Mouse (Mus musculus) mouse embryonic stem cell (cell line): ENCODE measurements around the gene Gm20662.

Source experiments
- in situ Hi-C, 2 experiments: fragments of 300-500 bp; cut with MboI; formaldehyde crosslinking; loops; 1 replicate in 1 of 2; 3 replicates in 1 of 2; pipeline ENCODE4 v1.14.3; 2019 to 2020; ENCODE audit warnings: low sequenced_read_pairs in 2 of 2, low pct_unique_long_range_greater_than_20kb in 1 of 2, mixed read lengths in 1 of 2; ENCODE audit not compliant: unreplicated experiment in 1 of 2

Gm20662 gene

GRCm38 (mm10) chr9:107996049-107996448 lies at the start of gene Gm20662:
TSS of gene Gm20662 (plus strand) at chr9:107996349.
- in situ Hi-C loops: no loop called here

DNA sequence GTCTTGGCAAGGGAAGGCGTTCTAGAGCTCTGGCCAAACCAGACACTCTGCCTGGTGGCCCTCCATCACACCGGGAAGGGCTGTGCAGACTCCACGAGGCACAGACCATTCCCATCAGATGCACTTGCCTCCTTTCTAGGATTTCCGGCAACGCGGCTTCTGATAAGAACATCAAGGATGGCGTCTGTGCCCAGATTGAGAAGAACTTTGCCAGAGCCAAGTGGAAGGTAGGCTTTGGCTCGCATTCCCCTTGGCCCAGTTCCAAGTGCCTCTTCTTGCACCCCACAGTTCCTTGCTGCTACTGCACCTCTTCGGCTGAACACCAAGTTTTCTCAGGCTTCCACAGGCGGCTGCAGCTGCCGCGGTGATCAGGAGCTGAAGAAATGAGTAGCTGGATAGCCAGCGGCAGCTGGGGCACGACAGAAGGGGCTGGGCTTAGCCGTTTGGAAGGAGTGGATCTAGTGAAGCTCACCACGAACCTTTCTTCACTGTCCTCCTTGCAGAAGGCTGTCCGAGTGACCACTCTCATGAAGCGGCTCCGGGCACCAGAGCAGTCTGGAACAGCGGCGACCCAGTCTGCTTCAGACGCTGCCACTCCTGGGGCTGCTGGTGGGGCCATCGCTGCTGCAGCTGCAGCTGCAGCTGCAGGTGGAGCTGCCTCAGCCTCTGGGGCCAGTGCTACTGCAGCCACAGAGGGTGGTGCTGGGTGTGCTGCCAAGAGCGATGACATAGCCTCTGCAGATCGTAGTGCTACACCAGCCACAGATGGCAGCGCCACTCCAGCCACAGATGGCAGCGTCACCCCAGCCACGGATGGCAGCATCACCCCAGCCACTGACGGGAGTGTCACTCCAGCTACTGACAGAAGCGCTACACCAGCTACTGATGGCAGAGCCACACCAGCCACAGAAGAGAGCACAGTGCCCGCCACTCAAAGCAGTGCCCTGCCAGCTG lies 48.6 kb upstream of the Gm20662 start:
- in situ Hi-C loops: no loop called here

DNA sequence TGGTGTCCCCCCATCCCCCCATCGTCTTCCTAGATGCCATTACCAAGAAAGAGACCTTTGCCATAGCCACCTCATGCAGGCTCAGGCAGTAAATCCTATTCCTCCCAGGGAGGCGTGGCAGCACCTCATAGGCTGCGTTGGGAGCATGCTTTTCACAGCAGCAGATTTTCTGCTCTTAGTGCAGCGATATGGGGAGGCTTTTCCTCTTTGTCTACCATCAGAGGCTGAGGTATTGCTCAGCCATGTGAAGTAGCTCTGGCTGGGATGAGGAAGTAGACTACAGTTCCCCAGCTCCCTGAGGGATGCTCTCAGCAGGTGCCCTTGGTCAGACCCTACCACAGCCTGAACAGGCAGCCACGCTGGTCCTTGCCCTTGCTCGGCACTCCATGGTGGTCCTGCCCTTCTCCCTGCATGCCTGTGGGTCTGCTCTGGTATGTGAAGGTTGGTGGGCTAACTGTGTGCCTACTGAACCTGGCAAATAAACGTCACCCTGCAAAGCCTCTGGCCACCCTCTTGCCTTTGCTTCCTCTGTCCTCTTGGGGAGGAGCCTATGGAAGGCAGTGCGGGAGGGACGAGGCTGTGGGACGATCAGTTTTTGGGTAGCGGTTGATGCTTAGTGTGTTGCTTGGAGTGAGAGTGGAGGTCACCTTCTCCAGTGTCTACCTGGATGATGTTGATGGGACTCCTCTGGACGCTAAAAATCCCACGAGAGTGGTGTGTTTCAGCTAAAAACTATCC lies 46.8 kb upstream of the Gm20662 start:
- in situ Hi-C loops: no loop called here

GRCm38 (mm10) chr9:107949922-107950235 lies 46.3 kb upstream of the Gm20662 start, which contains the start of gene Traip:
TSS of gene Traip (plus strand) at chr9:107950136.
- in situ Hi-C loops: no loop called here

DNA sequence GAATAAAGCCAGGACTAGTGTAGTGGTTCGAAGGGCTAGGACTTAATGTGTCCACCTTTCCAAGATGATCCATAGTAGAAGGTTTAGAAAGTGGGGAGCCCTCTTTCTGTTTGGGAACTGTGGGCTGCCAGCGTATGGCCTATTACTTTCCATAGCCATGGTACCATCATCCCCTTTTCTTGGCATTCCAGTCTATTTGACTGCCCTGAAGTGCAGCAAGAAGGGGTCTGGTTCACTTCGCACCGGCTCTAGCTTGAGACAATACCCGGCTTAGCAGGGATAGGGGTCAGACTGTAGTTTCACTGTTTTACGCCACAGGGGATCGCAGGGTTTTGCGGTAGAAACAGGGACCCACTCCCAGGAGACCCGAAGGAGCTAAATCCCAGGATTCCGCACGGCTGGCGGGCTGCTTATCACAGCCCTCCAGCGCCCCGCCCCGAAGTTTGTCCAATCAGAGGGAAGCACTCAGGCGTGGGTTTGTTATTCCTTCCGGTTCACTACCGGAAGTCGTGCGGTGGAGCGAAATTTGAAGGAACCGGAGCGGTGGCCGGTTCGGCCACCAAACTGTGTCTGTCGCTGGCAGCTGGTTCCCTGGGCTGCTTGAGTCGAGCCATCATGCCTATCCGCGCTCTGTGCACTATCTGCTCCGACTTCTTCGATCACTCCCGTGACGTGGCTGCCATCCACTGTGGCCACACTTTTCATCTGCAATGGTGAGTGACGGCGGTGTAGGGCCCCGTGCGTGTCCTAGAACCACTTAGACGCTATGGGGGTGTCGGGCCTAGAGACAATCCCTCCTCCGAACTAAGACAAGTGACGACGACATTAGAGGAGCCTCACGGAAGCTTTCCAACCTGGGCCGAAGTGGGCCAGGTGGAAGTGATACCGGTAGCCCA lies 45.4 kb upstream of the Gm20662 start:
- in situ Hi-C loops: no loop called here

DNA sequence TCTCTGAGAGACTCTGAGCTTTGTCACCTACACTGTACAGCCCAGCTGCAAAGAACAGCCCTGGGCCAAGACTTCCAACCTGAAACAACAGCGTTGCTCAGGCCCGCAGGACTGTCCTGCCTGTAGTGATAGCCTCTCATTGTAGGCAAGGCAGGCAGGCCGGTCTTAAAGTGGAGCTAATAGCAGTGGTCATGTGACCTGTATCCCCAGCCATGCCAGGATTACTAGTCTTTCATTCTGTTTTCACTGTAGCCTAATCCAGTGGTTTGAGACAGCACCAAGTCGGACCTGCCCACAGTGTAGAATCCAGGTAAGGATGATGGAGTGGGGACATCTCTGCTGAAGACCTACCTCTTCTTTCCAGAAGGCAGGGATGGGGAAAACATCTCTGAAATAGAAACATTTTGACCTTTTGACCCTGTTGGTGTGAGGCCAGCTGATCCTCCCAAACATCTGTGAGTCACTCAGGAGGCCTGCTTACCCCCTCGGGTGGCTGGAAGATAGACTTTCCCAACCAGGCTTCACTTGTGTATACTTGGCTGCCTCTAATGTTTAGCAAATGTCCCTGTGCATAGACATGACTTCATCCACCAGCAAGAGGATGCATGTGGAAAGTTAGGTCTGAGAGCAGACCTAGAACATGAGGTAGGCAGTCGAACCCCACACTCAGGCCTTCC lies 40.4 kb upstream of the Gm20662 start:
- in situ Hi-C loops: no loop called here

- in situ Hi-C loops: no loop called here
Observed at GRCm38 (mm10) chr9:107957141-107957540, 39.0 kb upstream of the Gm20662 start.

DNA sequence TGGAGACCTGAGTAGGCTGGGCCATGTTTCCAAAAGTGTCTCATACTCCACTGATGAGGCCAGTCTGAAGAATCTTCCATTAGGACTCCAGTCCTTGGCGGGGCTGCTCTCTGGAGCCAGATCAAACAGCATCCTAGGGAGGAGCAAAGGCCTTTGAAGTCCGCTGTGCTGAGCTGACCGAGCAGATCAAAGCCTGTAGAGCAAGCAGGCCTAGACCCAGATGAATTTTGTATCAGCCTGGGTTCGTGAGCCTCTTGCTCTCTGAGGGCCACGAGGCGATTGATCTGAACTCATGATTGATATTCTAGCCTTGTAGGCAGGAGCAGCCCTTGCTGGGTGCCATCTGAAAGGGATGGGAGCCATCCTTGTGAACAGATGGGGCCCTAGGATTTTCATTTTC lies 36.3 kb upstream of the Gm20662 start:
- in situ Hi-C loops: no loop called here

DNA sequence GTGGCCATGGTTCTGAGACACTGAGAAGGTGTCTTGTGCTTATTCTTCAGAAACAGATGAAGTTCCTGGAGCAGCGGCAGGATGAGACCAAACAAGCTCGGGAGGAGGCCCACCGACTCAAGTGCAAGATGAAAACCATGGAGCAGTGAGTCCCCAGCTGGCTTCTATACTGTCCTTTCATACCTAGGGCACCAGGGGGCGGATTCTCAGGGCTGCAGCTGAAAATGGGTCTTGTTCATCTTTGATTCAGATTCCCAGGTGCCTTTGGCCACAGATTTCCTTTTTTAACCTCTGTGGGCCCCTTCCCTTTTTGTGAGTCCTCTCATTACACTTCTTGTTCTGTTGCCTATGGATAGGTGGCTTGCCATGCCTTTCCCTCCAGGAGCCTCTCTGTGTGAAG lies 35.2 kb upstream of the Gm20662 start:
- in situ Hi-C loops: no loop called here

- in situ Hi-C loops: no loop called here
Observed at GRCm38 (mm10) chr9:107961351-107961762, 34.8 kb upstream of the Gm20662 start.

- in situ Hi-C loops: no loop called here
Observed at GRCm38 (mm10) chr9:107961881-107962280, 34.3 kb upstream of the Gm20662 start.

GRCm38 (mm10) chr9:107962916-107963315 lies 33.2 kb upstream of the Gm20662 start:
- in situ Hi-C loops: no loop called here

DNA sequence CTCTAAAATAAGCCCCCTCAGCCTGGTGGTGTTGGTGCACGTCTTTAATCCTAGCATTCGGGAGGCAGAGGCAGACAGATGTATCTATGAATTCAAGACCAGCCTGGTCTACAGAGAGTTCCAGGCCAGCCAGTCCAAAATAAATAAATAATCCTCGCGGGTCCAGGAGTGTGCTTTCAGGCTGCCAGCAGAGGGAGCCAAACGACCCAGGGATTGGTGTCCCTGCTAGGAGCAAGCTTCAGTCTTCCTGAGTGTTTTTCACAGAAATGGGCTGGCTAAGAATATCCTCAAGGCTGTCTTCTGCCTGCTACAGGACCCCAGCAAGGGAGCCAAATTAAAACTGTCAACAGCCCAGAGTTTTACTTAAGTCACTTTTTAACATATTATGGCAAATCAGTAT lies 32.4 kb upstream of the Gm20662 start:
- in situ Hi-C loops: no loop called here

- in situ Hi-C loops: no loop called here
Observed at GRCm38 (mm10) chr9:107964681-107965080, 31.5 kb upstream of the Gm20662 start.

- in situ Hi-C loops: no loop called here
Observed at GRCm38 (mm10) chr9:107966676-107967075, 29.5 kb upstream of the Gm20662 start.

DNA sequence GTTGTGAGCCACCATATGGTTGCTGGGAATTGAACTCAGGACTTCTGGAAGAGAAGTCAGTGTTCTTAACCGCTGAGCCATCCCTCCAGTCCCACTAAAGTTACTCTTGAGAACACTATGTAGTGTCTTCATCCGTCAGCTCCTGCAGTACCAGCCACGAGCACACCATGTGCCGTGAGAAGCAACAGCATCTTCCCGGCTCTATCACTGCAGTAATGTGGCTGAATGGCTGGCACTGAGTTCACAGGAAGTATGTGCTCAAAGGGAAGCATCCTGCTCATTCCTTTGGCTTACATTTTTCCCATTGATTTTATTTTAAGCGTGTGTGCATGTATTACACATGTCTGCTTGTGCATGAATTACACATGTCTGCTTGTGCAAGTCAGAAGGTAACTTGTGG lies 28.7 kb upstream of the Gm20662 start:
- in situ Hi-C loops: no loop called here

- in situ Hi-C loops: no loop called here
Observed at GRCm38 (mm10) chr9:107968531-107968930, 27.6 kb upstream of the Gm20662 start.

DNA sequence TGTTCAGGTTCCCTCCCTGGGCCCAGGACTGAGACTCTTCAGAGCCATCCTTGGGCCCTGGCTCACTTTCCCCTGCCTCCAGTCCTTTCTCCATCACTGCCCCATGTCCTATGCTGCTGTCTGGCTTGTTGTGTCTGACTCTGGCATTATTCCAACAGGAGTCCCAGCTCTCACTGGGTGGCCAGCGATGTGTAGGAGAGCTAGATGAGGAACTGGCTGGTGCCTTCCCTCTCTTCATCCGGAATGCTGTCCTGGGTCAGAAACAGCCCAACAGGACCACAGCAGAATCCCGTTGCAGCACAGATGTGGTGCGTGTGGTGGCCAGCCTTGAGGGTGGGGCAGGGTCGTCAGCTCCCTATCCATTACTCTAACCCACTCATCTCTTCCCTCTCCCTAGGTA lies 25.8 kb upstream of the Gm20662 start:
- in situ Hi-C loops: no loop called here
